Mouse (Mus musculus): ENCODE results near the gene Lnpep.

DNA sequence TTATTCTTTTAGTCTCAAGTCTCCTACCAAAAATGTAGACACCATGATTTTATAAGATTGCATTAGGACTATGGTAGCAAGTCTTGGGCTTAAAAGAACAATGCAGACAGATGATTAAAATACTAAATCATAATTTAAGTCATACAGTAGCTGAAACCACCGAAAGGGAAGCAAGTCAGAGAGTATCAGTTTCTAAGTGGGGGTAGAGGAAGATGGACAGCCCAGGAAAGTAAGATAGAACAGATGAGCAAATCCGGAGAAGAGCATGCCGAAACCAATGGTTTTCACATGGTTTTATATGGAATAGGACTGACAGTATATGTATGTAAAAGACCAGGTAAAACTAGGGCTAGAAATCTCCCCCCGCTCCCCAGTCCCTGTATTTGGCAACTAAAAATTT is 39.7 kb downstream of the Lnpep start:
- TF ChIP-seq CTCF (IDR thresholded peaks at IDR 0.05): no peak
- TF ChIP-seq POLR2A (IDR thresholded peaks at IDR 0.05; ENCODE audit: insufficient read depth, low read depth, low read length): no peak
